Mouse (Mus musculus): ENCODE results near the gene Ccnl1.

DNA sequence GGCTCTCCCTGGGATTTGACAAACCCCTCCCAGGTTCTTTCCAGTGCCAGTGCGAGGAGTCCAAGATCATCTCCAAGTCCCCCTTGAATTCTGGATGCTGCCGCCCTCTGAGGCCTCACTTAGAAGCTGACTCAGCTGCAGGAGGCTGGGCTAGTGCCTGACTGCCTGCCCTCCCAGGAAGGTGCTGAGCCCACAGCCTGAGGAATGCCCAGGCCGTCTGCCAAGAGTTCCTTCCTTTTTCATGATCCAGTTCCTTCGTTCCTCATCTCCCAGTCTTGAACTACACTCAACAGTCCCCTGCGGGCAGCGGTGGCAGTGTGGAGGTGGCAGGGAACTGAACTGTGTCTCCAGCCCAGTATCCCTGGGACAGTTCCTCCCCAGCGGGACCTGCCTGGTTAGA lies 30.4 kb downstream of the Ccnl1 start:
- TF ChIP-seq CTCF (IDR thresholded peaks at IDR 0.05; ENCODE audit: extremely low read depth, insufficient read depth, low read length): no peak
- TF ChIP-seq POLR2A (IDR thresholded peaks at IDR 0.05; ENCODE audit: extremely low read depth, insufficient read depth, low read length): no peak

Measured in cortical plate, adult 2 months (tissue).